Comparison of ENCODE assay signal across 26 mouse cellular contexts in genomic region chr1:12010607-12011006, GRCm38 (mm10).
A peak's percentile ranks its signal among the peaks of the same experiment; 100 is the strongest.
DNase-seq lines count a peak whose midpoint lies in the region; ATAC-seq lines count a peak whose summit lies in the region.
"Had no signal": no experiment of that assay in that cellular context is flagged by ENCODE, and none has a peak within 500 bp of the region (broad histone marks: within the 10 kb centered on the region; RNA-seq: fewer than 3 reads in every experiment).

No protein-coding gene starts in this region.

- H3K9me3 ChIP-seq in forebrain, embryonic 13.5 days (replicated peaks): no peaks in the 10 kb centered on the region
- H3K9me3 ChIP-seq in forebrain, embryonic 15.5 days: no peaks in the 10 kb centered on the region
- H3K9me3 ChIP-seq: embryonic facial prominence, embryonic 15.5 days; intestine, embryonic 15.5 days; limb, embryonic 13.5 days; liver, embryonic 12.5 days had no signal

- peak; percentile 34 to 41 for DNase-seq in right cerebral cortex, adult 2 months (ENCODE audit: low spot score in 2 of 2)
- DNase-seq in right cerebral cortex, postnatal 4 days: no peak
- DNase-seq in left cerebral cortex, postnatal 36 days (ENCODE audit: low spot score in 2 of 2): peak; percentile 9 to 12
- no peak for DNase-seq in kidney, adult 18-20 months
- no peak for DNase-seq in embryo, embryonic 10.5 days (ENCODE audit: low spot score)
- DNase-seq: adrenal gland, postnatal 14 days; cerebellum, adult 8-10 months; cerebellum, postnatal 36 days; gastrocnemius, postnatal 10 days; heart, adult 11 months; kidney, adult 9 months; kidney, postnatal 14 days; lung, adult 18-20 months; lung, postnatal 10 days; thymus, postnatal 14 days had no signal

- no peak overlapping the region for H3K4me3 ChIP-seq in forebrain, embryonic 13.5 days
- H3K4me3 ChIP-seq in forebrain, embryonic 15.5 days: no peak overlapping the region
- H3K4me3 ChIP-seq: embryonic facial prominence, embryonic 15.5 days; intestine, embryonic 15.5 days; layer of hippocampus, adult 2 months; left cerebral cortex, adult 2 months; limb, embryonic 13.5 days; liver, embryonic 12.5 days had no signal

- intact Hi-C loops in left cerebral cortex, postnatal 36 days (cut with DNase I): no loop called here

- H3K36me3 ChIP-seq in forebrain, embryonic 13.5 days (ENCODE audit: poor library complexity, severe bottlenecking): no peaks in the 10 kb centered on the region
- H3K36me3 ChIP-seq in forebrain, embryonic 15.5 days: no peaks in the 10 kb centered on the region
- H3K36me3 ChIP-seq: embryonic facial prominence, embryonic 15.5 days; intestine, embryonic 15.5 days; limb, embryonic 13.5 days; liver, embryonic 12.5 days had no signal

- no peak overlapping the region for H3K27ac ChIP-seq in forebrain, embryonic 13.5 days
- H3K27ac ChIP-seq in forebrain, embryonic 15.5 days (replicated peaks): no peak overlapping the region
- H3K27ac ChIP-seq: embryonic facial prominence, embryonic 15.5 days; layer of hippocampus, adult 2 months; left cerebral cortex, adult 2 months; limb, embryonic 13.5 days; liver, embryonic 12.5 days had no signal

- peak; percentile 27; the same call in 1 of the 2 replicates for ATAC-seq in forebrain, embryonic 13.5 days
- no peak for ATAC-seq in forebrain, embryonic 15.5 days (replicated peaks)
- ATAC-seq: hindbrain, embryonic 16.5 days; intestine, embryonic 15.5 days; liver, embryonic 12.5 days had no signal

- no peaks in the 10 kb centered on the region for H3K27me3 ChIP-seq in forebrain, embryonic 13.5 days
- no peaks in the 10 kb centered on the region for H3K27me3 ChIP-seq in forebrain, embryonic 15.5 days
- H3K27me3 ChIP-seq: embryonic facial prominence, embryonic 15.5 days; intestine, embryonic 15.5 days; limb, embryonic 13.5 days; liver, embryonic 12.5 days had no signal

- 77% methylated on average over 1 of the region's 1 CpGs for WGBS in forebrain, embryonic 13.5 days
- 79% methylated on average over 1 of the region's 1 CpGs for WGBS in forebrain, embryonic 15.5 days

- no peak overlapping the region for H3K9ac ChIP-seq in forebrain, embryonic 13.5 days
- H3K9ac ChIP-seq in forebrain, embryonic 15.5 days (replicated peaks): no peak overlapping the region
- H3K9ac ChIP-seq: embryonic facial prominence, embryonic 15.5 days; intestine, embryonic 15.5 days; limb, embryonic 13.5 days; liver, embryonic 12.5 days had no signal

- no peaks in the 10 kb centered on the region for H3K4me1 ChIP-seq in forebrain, embryonic 13.5 days
- no peaks in the 10 kb centered on the region for H3K4me1 ChIP-seq in forebrain, embryonic 15.5 days
- H3K4me1 ChIP-seq: embryonic facial prominence, embryonic 15.5 days; intestine, embryonic 15.5 days; limb, embryonic 13.5 days; liver, embryonic 12.5 days had no signal

- no peak overlapping the region for H3K4me2 ChIP-seq in forebrain, embryonic 13.5 days
- H3K4me2 ChIP-seq in forebrain, embryonic 15.5 days (replicated peaks): no peak overlapping the region
- H3K4me2 ChIP-seq: embryonic facial prominence, embryonic 15.5 days; heart, embryonic 11.5 days; intestine, embryonic 15.5 days; limb, embryonic 13.5 days; liver, embryonic 12.5 days; midbrain, embryonic 11.5 days had no signal

Comparison
In these comparisons a context has a peak if more than half of its experiments do, and no peak if none do; other contexts are left out.
1. DNase-seq: peak in right cerebral cortex, adult 2 months (2 of 2) and left cerebral cortex, postnatal 36 days (2 of 2); none in right cerebral cortex, postnatal 4 days (single experiment), kidney, adult 18-20 months (single experiment) and embryo, embryonic 10.5 days (single experiment).